Mouse (Mus musculus) myocyte (in vitro differentiated cells): ENCODE measurements around the gene Exph5. TPM values are rescaled to one million over a fixed set of nuclear protein-coding genes. Genes with fewer than 3 reads are reported as not detected.

ENCODE experiments used
- H3K27me3 ChIP-seq: one replicate; pipeline ENCODE4 v1.6.1; 2011; ENCODE audit not compliant: control insufficient read depth, insufficient read depth, insufficient read length
- H3K36me3 ChIP-seq: one replicate; pipeline ENCODE4 v1.6.1; 2011; ENCODE audit not compliant: control insufficient read depth, insufficient read depth
- H3K4me2 ChIP-seq: one replicate; pipeline ENCODE4 v1.6.1; 2011; ENCODE audit warnings: low read depth, control low read depth
- H3K4me3 ChIP-seq: one replicate; pipeline ENCODE4 v1.5.1; 2011; ENCODE audit warnings: mild to moderate bottlenecking, control low read depth, moderate library complexity
- H3K79me2 ChIP-seq: one replicate; pipeline ENCODE4 v1.6.1; 2011; ENCODE audit not compliant: control insufficient read depth, insufficient read depth
- H3ac ChIP-seq: one replicate; pipeline ENCODE4 v1.6.1; 2011; ENCODE audit not compliant: control insufficient read depth, insufficient read length
- CEBPB ChIP-seq: IDR thresholded peaks from 2 replicates; pipeline ENCODE4 v1.6.1; 2011; ENCODE audit warnings: mild to moderate bottlenecking, moderate library complexity; ENCODE audit not compliant: poor library complexity, insufficient read depth, severe bottlenecking
- E2F4 ChIP-seq: IDR thresholded peaks from one replicate; pipeline ENCODE4 v1.6.1; 2011; ENCODE audit warnings: mild to moderate bottlenecking, control low read depth, moderate library complexity; ENCODE audit not compliant: insufficient read depth
- MAX ChIP-seq: IDR thresholded peaks from one replicate; pipeline ENCODE4 v1.6.1; 2011; ENCODE audit warnings: low read depth, mild to moderate bottlenecking, control low read depth
- MYOD1 ChIP-seq, 3 experiments: IDR thresholded peaks; one replicate each; pipeline ENCODE4 v1.6.1; 2011; ENCODE audit warnings: control low read depth in 2 of 3, low read depth in 2 of 3, mild to moderate bottlenecking in 2 of 3, moderate library complexity in 1 of 3; ENCODE audit not compliant: insufficient read length in 2 of 3, control insufficient read depth in 1 of 3
- MYOG ChIP-seq, 3 experiments: IDR thresholded peaks; one replicate each; pipeline ENCODE4 v1.6.1; 2011; ENCODE audit warnings: control low read depth in 2 of 3, low read depth in 2 of 3, mild to moderate bottlenecking in 2 of 3; ENCODE audit not compliant: insufficient read length in 2 of 3, control insufficient read depth in 1 of 3, insufficient read depth in 1 of 3
- POLR2A ChIP-seq: IDR thresholded peaks from one replicate; pipeline ENCODE4 v1.6.1; 2011; ENCODE audit warnings: low read depth, mild to moderate bottlenecking, control low read depth, moderate library complexity; ENCODE audit not compliant: insufficient read length
- POLR2AphosphoS2 ChIP-seq: IDR thresholded peaks from one replicate; pipeline ENCODE4 v1.6.1; 2011; ENCODE audit warnings: low read depth, control low read depth; ENCODE audit not compliant: insufficient read length
- REST ChIP-seq: IDR thresholded peaks from one replicate; pipeline ENCODE4 v1.6.1; 2011; ENCODE audit warnings: mild to moderate bottlenecking, control low read depth, moderate library complexity; ENCODE audit not compliant: insufficient read depth, insufficient read length
- SRF ChIP-seq: IDR thresholded peaks from one replicate; pipeline ENCODE4 v1.6.1; 2011; ENCODE audit warnings: low read depth; ENCODE audit not compliant: control insufficient read depth, insufficient read length
- TCF12 ChIP-seq: IDR thresholded peaks from one replicate; pipeline ENCODE4 v1.6.1; 2011; ENCODE audit warnings: mild to moderate bottlenecking, control low read depth; ENCODE audit not compliant: poor library complexity, insufficient read depth, severe bottlenecking
- TCF3 ChIP-seq: IDR thresholded peaks from one replicate; pipeline ENCODE4 v1.6.1; 2011; ENCODE audit warnings: low read depth, control low read depth; ENCODE audit not compliant: insufficient read length
- USF1 ChIP-seq: IDR thresholded peaks from one replicate; pipeline ENCODE4 v1.6.1; 2011; ENCODE audit warnings: low read depth, mild to moderate bottlenecking, control low read depth, moderate library complexity
- polyA plus RNA-seq: library from polyadenylated mRNA; unstranded; fragments of >200 nt; fragmentation: generic; extraction: Trizol; gene quantifications from one replicate; pipeline ENCODE4 v1.2.1, GENCODE M21; 2012; ENCODE audit warnings: missing spikeins

The Exph5 gene
- polyA plus RNA-seq = not detected

GRCm38 (mm10) chr9:53301269-53301720 lies at the start of gene Exph5:
TSS of gene Exph5 (plus strand) at chr9:53301670.
- no peak within 1 kb of the TSS for H3ac ChIP-seq
- TF ChIP-seq CEBPB (no peak), REST (no peak), POLR2A (no peak), TCF3 (no peak)
- no peaks in the 10 kb centered on the region for H3K79me2 ChIP-seq
- H3K27me3 ChIP-seq = peaks cover 15% of the 10 kb centered on the region
- peak within 1 kb of the TSS; percentile 34 for H3K4me2 ChIP-seq
- no peak within 1 kb of the TSS for H3K4me3 ChIP-seq
- no peaks in the 10 kb centered on the region for H3K36me3 ChIP-seq

- H3K36me3 ChIP-seq = no peaks in the 10 kb centered on the region
- no peaks in the 10 kb centered on the region for H3K79me2 ChIP-seq
- H3K4me3 ChIP-seq = no peak overlapping the region
- TF ChIP-seq USF1 = no peak
- TF ChIP-seq E2F4 = no peak
- no peak for TF ChIP-seq TCF12
- TF ChIP-seq REST = no peak
- TF ChIP-seq POLR2A = no peak
- no peak for TF ChIP-seq POLR2AphosphoS2
- no peak for TF ChIP-seq TCF3
- TF ChIP-seq MYOD1 (IDR thresholded peaks at IDR 0.05; ENCODE audit: control insufficient read depth in 1 of 3, insufficient read length in 2 of 3, low read depth in 2 of 3) = no peak
- TF ChIP-seq SRF = no peak
- TF ChIP-seq CEBPB = no peak
- no peaks in the 10 kb centered on the region for H3K27me3 ChIP-seq
- no peak overlapping the region for H3ac ChIP-seq
- H3K4me2 ChIP-seq = no peak overlapping the region
These were observed 47.1 kb upstream of the Exph5 start for GRCm38 (mm10) chr9:53254368-53254767.

- H3ac ChIP-seq = no peak overlapping the region
- TF ChIP-seq CEBPB = no peak
- TF ChIP-seq TCF12 = no peak
- H3K79me2 ChIP-seq = no peaks in the 10 kb centered on the region
- H3K4me3 ChIP-seq = no peak overlapping the region
- no peak overlapping the region for H3K4me2 ChIP-seq
- no peaks in the 10 kb centered on the region for H3K27me3 ChIP-seq
- H3K36me3 ChIP-seq = no peaks in the 10 kb centered on the region
These were observed 44.7 kb upstream of the Exph5 start for GRCm38 (mm10) chr9:53256690-53257305.

DNA sequence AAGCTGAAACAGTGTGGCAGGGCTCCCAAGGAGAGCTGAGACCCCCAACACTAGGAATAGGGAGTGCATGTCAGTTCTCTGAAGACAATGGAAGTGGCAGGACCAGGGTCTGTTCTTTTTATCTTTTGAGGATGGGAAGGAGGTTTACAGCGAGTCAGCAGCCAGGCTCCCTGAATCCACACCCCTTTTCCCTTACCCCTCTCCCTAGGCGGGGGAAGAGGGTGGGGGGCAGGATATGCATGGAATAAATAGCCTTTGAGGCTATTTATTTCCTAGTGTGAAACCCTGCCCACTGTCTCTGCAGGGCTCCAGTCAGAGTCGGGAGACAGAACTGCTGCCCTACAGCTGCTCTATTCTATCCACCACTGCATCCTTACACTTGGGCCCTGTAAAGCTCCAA lies 43.7 kb upstream of the Exph5 start:
- H3K4me3 ChIP-seq = no peak overlapping the region

GRCm38 (mm10) chr9:53258199-53258598 lies 43.3 kb upstream of the Exph5 start:
- Histone ChIP-seq H3K4me2 (no peak overlapping the region), H3K36me3 (no peaks in the 10 kb centered on the region), H3K27me3 (no peaks in the 10 kb centered on the region), H3K4me3 (no peak overlapping the region), H3ac (no peak overlapping the region), H3K79me2 (no peaks in the 10 kb centered on the region)
- TF ChIP-seq USF1 (no peak), E2F4 (no peak), MYOG (IDR thresholded peaks at IDR 0.05; ENCODE audit: control insufficient read depth in 1 of 3, insufficient read depth in 1 of 3, insufficient read length in 2 of 3, low read depth in 2 of 3) (no peak)

More for the DNA sequence above, 43.7 kb upstream of the Exph5 start:
- Histone ChIP-seq H3ac (no peak overlapping the region), H3K27me3 (no peaks in the 10 kb centered on the region), H3K79me2 (no peaks in the 10 kb centered on the region), H3K4me2 (no peak overlapping the region), H3K36me3 (no peaks in the 10 kb centered on the region)
- TF ChIP-seq REST (no peak), USF1 (no peak), MYOD1 (IDR thresholded peaks at IDR 0.05; ENCODE audit: control insufficient read depth in 1 of 3, insufficient read length in 2 of 3, low read depth in 2 of 3) (no peak), TCF12 (no peak), POLR2AphosphoS2 (no peak), MYOG (IDR thresholded peaks at IDR 0.05; ENCODE audit: control insufficient read depth in 1 of 3, insufficient read depth in 1 of 3, insufficient read length in 2 of 3, low read depth in 2 of 3) (no peak), POLR2A (no peak)

DNA sequence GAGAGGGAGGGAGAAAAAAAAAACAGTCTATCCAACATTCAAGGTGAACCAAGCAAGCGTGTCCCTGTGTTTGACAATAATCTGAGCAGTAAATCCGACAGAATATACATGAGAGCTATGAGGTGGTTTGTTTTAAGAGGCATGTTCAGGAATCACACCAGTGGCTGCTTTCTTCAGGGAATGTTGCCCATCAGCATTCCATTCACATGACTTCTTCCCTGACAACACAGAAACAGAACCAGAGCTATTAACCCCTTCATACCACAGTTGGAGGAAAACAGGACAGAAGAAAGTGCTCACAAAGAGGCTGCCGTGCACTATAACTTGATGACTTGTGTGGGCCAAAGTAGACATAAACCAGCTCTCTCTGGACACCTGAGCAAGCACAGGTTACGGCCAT lies 37.1 kb upstream of the Exph5 start:
- Histone ChIP-seq H3K4me3 (no peak overlapping the region), H3K79me2 (no peaks in the 10 kb centered on the region), H3K4me2 (no peak overlapping the region), H3K36me3 (no peaks in the 10 kb centered on the region), H3ac (no peak overlapping the region), H3K27me3 (no peaks in the 10 kb centered on the region)
- TF ChIP-seq TCF3 = no peak
- TF ChIP-seq POLR2AphosphoS2 = no peak
- TF ChIP-seq MYOD1 (IDR thresholded peaks at IDR 0.05; ENCODE audit: control insufficient read depth in 1 of 3, insufficient read length in 2 of 3, low read depth in 2 of 3) = no peak
- TF ChIP-seq SRF = no peak
- no peak for TF ChIP-seq MYOG (IDR thresholded peaks at IDR 0.05; ENCODE audit: control insufficient read depth in 1 of 3, insufficient read depth in 1 of 3, insufficient read length in 2 of 3, low read depth in 2 of 3)
- TF ChIP-seq TCF12 = no peak
- no peak for TF ChIP-seq MAX
- no peak for TF ChIP-seq REST
- no peak for TF ChIP-seq CEBPB
- no peak for TF ChIP-seq USF1
